Mouse (Mus musculus): ENCODE measurements at regions not wholly inside any gene's neighbourhood (a gene's known extent, or its start where the extent isn't known, plus 50 kb on each side); places are given as distances from the start of the nearest gene placed in this dataset.

GRCm38 (mm10) chr9:56547291-56547977 lies 129.0 kb downstream of the Hmg20a start:
- no peak for TF ChIP-seq CTCF (IDR thresholded peaks at IDR 0.05; ENCODE audit: low read depth)
- H3K27ac ChIP-seq (ENCODE audit: low read depth, low read length), result peak overlapping the region; percentile 15; the same call in 1 of the 2 replicates

GRCm38 (mm10) chr9:56549774-56550173 lies 131.4 kb downstream of the Hmg20a start:
- no peaks in the 10 kb centered on the region for H3K4me1 ChIP-seq (ENCODE audit: insufficient read depth)
- 82% methylated on average over 8 of the region's 8 CpGs for WGBS
- TF ChIP-seq CTCF (IDR thresholded peaks at IDR 0.05; ENCODE audit: low read depth), result no peak
- H3K9me3 ChIP-seq (ENCODE audit: low read length), result no peaks in the 10 kb centered on the region
- H3K27ac ChIP-seq (ENCODE audit: low read depth, low read length), result no peak overlapping the region
- ATAC-seq, result no peak
- H3K36me3 ChIP-seq (ENCODE audit: insufficient read depth), result no peaks in the 10 kb centered on the region
- no peak overlapping the region for H3K4me2 ChIP-seq (ENCODE audit: low read depth)
- no peaks in the 10 kb centered on the region for H3K27me3 ChIP-seq (ENCODE audit: insufficient read depth, low read length)
- H3K9ac ChIP-seq, result no peak overlapping the region
- H3K4me3 ChIP-seq (ENCODE audit: low read depth, low read length), result no peak overlapping the region
- DNase-seq, result no peak

More at GRCm38 (mm10) chr9:56547291-56547977, 129.0 kb downstream of the Hmg20a start:
- Histone ChIP-seq H3K9me3 (ENCODE audit: low read length) (no peaks in the 10 kb centered on the region), H3K9ac (no peak overlapping the region), H3K27me3 (ENCODE audit: insufficient read depth, low read length) (no peaks in the 10 kb centered on the region), H3K4me1 (ENCODE audit: insufficient read depth) (no peaks in the 10 kb centered on the region), H3K36me3 (ENCODE audit: insufficient read depth) (no peaks in the 10 kb centered on the region), H3K4me3 (ENCODE audit: low read depth, low read length) (no peak overlapping the region), H3K4me2 (ENCODE audit: low read depth) (no peak overlapping the region)
- WGBS, result 26% methylated on average over 9 of the region's 9 CpGs
- peak; percentile 34 for ATAC-seq
- no peak for DNase-seq

DNA sequence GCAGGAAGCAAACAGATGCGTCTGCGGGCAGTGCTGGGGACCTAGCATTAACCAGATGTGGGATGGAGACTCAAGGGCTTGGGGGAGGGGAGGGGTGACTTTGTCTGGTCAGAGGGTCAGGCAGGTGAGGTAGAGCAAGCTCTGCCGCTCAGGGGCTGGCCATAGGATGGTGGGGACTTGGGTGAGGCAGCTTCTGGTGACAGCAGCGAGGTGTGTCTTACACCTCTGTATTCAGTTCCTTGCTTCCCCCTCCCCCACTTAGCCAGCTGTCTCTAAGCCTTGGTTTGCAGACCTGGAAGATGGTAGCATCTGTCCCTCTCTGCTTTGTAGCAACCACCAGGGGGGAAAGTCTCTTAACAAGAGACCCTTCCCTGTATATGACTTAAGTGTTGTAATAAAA lies 131.8 kb downstream of the Hmg20a start:
- H3K4me1 ChIP-seq (ENCODE audit: insufficient read depth), result no peaks in the 10 kb centered on the region
- DNase-seq, result no peak
- no peak for TF ChIP-seq CTCF (IDR thresholded peaks at IDR 0.05; ENCODE audit: low read depth)
- no peak overlapping the region for H3K4me2 ChIP-seq (ENCODE audit: low read depth)
- 74% methylated on average over 4 of the region's 4 CpGs for WGBS
- no peaks in the 10 kb centered on the region for H3K36me3 ChIP-seq (ENCODE audit: insufficient read depth)
- ATAC-seq, result no peak
- no peak overlapping the region for H3K4me3 ChIP-seq (ENCODE audit: low read depth, low read length)
- no peaks in the 10 kb centered on the region for H3K9me3 ChIP-seq (ENCODE audit: low read length)
- H3K9ac ChIP-seq, result no peak overlapping the region
- no peaks in the 10 kb centered on the region for H3K27me3 ChIP-seq (ENCODE audit: insufficient read depth, low read length)
- H3K27ac ChIP-seq (ENCODE audit: low read depth, low read length), result no peak overlapping the region

- no peaks in the 10 kb centered on the region for H3K9me3 ChIP-seq (ENCODE audit: low read length)
- H3K9ac ChIP-seq, result no peak overlapping the region
- H3K4me3 ChIP-seq (ENCODE audit: low read depth, low read length), result no peak overlapping the region
- peak; percentile 71 for ATAC-seq
- WGBS, result 58% methylated on average over 11 of the region's 11 CpGs
- H3K27me3 ChIP-seq (ENCODE audit: insufficient read depth, low read length), result no peaks in the 10 kb centered on the region
- H3K4me1 ChIP-seq (ENCODE audit: insufficient read depth), result no peaks in the 10 kb centered on the region
- no peak for DNase-seq
- H3K27ac ChIP-seq (ENCODE audit: low read depth, low read length), result no peak overlapping the region
- no peak for TF ChIP-seq CTCF (IDR thresholded peaks at IDR 0.05; ENCODE audit: low read depth)
- H3K36me3 ChIP-seq (ENCODE audit: insufficient read depth), result no peaks in the 10 kb centered on the region
- H3K4me2 ChIP-seq (ENCODE audit: low read depth), result no peak overlapping the region
Measured at GRCm38 (mm10) chr9:56551376-56552186, 133.2 kb downstream of the Hmg20a start.

DNA sequence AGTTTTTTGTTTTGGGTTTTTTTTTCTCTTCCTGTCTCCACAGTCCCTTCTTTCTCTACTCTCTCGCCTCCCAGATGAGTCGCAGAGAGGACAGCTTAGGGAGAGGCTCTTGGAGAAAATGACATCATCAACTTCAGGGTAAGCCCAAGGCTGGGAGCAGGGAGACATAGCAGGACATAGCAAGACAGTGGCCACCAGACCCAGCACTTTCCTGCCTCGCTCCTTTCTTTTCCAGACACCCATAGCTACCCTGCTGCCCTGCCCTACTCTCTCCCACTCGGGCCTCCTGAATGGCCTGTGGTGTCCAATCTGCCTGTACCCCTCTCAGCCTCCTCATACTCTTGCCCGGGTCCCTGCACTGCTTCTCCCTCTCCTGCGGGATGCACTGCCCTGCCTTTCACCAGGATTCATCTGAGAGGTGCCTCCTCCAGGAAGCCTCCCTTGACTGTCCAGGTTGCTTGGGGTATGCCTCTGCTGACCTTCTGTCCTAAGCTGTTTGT lies 133.8 kb downstream of the Hmg20a start:
- Histone ChIP-seq H3K27ac (ENCODE audit: low read depth, low read length) (no peak overlapping the region), H3K4me3 (ENCODE audit: low read depth, low read length) (no peak overlapping the region), H3K27me3 (ENCODE audit: insufficient read depth, low read length) (no peaks in the 10 kb centered on the region), H3K4me2 (ENCODE audit: low read depth) (no peak overlapping the region), H3K9ac (no peak overlapping the region), H3K36me3 (ENCODE audit: insufficient read depth) (no peaks in the 10 kb centered on the region), H3K4me1 (ENCODE audit: insufficient read depth) (no peaks in the 10 kb centered on the region), H3K9me3 (ENCODE audit: low read length) (no peaks in the 10 kb centered on the region)
- ATAC-seq, result no peak
- no peak for DNase-seq
- WGBS, result 74% methylated on average over 6 of the region's 6 CpGs
- no peak for TF ChIP-seq CTCF (IDR thresholded peaks at IDR 0.05; ENCODE audit: low read depth)

- ATAC-seq, result peak; percentile 67
- Histone ChIP-seq H3K9me3 (ENCODE audit: low read length) (no peaks in the 10 kb centered on the region), H3K36me3 (ENCODE audit: insufficient read depth) (no peaks in the 10 kb centered on the region), H3K4me3 (ENCODE audit: low read depth, low read length) (no peak overlapping the region), H3K27me3 (ENCODE audit: insufficient read depth, low read length) (no peaks in the 10 kb centered on the region), H3K4me2 (ENCODE audit: low read depth) (no peak overlapping the region), H3K9ac (no peak overlapping the region), H3K27ac (ENCODE audit: low read depth, low read length) (no peak overlapping the region), H3K4me1 (ENCODE audit: insufficient read depth) (no peaks in the 10 kb centered on the region)
- peak; percentile 83 for TF ChIP-seq CTCF (IDR thresholded peaks at IDR 0.05; ENCODE audit: low read depth)
- WGBS, result 8% methylated on average over 1 of the region's 1 CpGs
- peak; percentile 70 for DNase-seq
Measured at GRCm38 (mm10) chr9:56552766-56553165, 134.4 kb downstream of the Hmg20a start.

DNA sequence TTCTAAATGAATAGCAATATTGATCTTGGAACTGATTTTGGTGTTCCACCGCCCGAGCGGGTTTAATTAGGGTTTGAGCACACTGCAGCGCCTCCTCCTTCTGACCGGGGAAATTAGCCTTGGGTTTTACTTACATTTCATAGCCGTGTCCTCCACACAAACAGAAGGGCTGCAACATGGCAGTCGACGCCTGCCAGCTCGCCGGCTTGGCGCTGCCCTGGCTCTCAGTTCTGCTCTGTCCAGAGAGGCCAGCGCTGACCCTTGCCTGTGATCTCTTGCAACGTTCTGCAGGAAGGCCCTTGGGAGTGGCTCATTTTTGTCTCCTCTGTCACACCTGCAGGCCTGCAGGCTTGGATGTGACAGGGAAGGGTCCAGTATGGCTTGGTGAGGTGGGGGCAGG lies 135.2 kb downstream of the Hmg20a start:
- Histone ChIP-seq H3K4me3 (ENCODE audit: low read depth, low read length) (no peak overlapping the region), H3K27ac (ENCODE audit: low read depth, low read length) (no peak overlapping the region), H3K36me3 (ENCODE audit: insufficient read depth) (no peaks in the 10 kb centered on the region), H3K27me3 (ENCODE audit: insufficient read depth, low read length) (no peaks in the 10 kb centered on the region), H3K9me3 (ENCODE audit: low read length) (no peaks in the 10 kb centered on the region), H3K4me1 (ENCODE audit: insufficient read depth) (no peaks in the 10 kb centered on the region), H3K4me2 (ENCODE audit: low read depth) (no peak overlapping the region), H3K9ac (no peak overlapping the region)
- no peak for ATAC-seq
- WGBS, result 36% methylated on average over 13 of the region's 13 CpGs
- no peak for TF ChIP-seq CTCF (IDR thresholded peaks at IDR 0.05; ENCODE audit: low read depth)
- no peak for DNase-seq

Measured in forebrain, postnatal 0 days (tissue).